In genomic region chr1:51480386-51480785, GRCm38 (mm10) we compare ENCODE assay signal across 11 mouse cellular contexts. TPM values are rescaled to one million over a fixed set of nuclear protein-coding genes. Genes with fewer than 3 reads are reported as not detected.
DNase-seq lines count a peak whose midpoint lies in the region; TF ChIP-seq lines count a peak whose summit lies in the region.
"Had no signal": no experiment of that assay in that cellular context is flagged by ENCODE, and none has a peak within 500 bp of the region (broad histone marks: within the 10 kb centered on the region; RNA-seq: fewer than 3 reads in every experiment).

No protein-coding gene starts in this region.

- H3K27ac ChIP-seq in testis, adult 2 months (ENCODE audit: control insufficient read depth, insufficient read depth, low read depth, low read length), result no peak overlapping the region
- peak overlapping the region; percentile 98 for H3K27ac ChIP-seq in bone marrow macrophage, adult 2 months (ENCODE audit: insufficient read depth, low read depth, low read length)
- H3K27ac ChIP-seq: forebrain, embryonic 10.5 days; hindbrain, embryonic 14.5 days; left cerebral cortex, adult 2 months; liver, embryonic 13.5 days had no signal

- DNase-seq in testis, postnatal 14 days (ENCODE audit: low spot score), result no peak
- DNase-seq in lung, postnatal 4 days, result peak; percentile 38 to 51
- peak; percentile 87 for DNase-seq in splenic B cell, adult 2 months (ENCODE audit: low read depth, low spot score)
- DNase-seq in kidney, adult 11 months, result no peak
- DNase-seq in cerebellum, postnatal 36 days, result no peak
- DNase-seq: liver, embryonic 13.5 days had no signal

- TF ChIP-seq CTCF in testis, adult 2 months (IDR thresholded peaks at IDR 0.05; ENCODE audit: control insufficient read depth, insufficient read depth, insufficient replicate concordance, low read depth, low read length), result no peak
- no peak for TF ChIP-seq CTCF in bone marrow macrophage, adult 2 months (IDR thresholded peaks at IDR 0.05; ENCODE audit: low read depth, low read length)

- no peaks in the 10 kb centered on the region for H3K27me3 ChIP-seq in testis, adult 2 months (ENCODE audit: control insufficient read depth, insufficient read depth, low read length)
- H3K27me3 ChIP-seq in splenic B cell, adult 2 months (ENCODE audit: control insufficient read depth, insufficient read depth, low read length, poor library complexity, severe bottlenecking), result no peaks in the 10 kb centered on the region
- H3K27me3 ChIP-seq: liver, embryonic 13.5 days had no signal

- no peaks in the 10 kb centered on the region for H3K36me3 ChIP-seq in testis, adult 2 months (ENCODE audit: control insufficient read depth, insufficient read depth, low read length)
- 0 out of 2 replicates have a peak, but pooled peaks cover 2% of the 10 kb centered on the region for H3K36me3 ChIP-seq in splenic B cell, adult 2 months (ENCODE audit: control insufficient read depth, insufficient read depth, low read length, poor library complexity, severe bottlenecking)
- H3K36me3 ChIP-seq: forebrain, embryonic 10.5 days; liver, embryonic 13.5 days had no signal

- H3K4me1 ChIP-seq in testis, adult 2 months (ENCODE audit: control insufficient read depth, insufficient read depth, low read length), result peaks cover 3% of the 10 kb centered on the region
- peaks cover 17% of the 10 kb centered on the region for H3K4me1 ChIP-seq in bone marrow macrophage, adult 2 months (ENCODE audit: control insufficient read depth, insufficient read depth, low read length)

- no peak for TF ChIP-seq POLR2A in testis, adult 2 months (IDR thresholded peaks at IDR 0.05; ENCODE audit: control insufficient read depth, low read depth, low read length)
- TF ChIP-seq POLR2A in bone marrow macrophage, adult 2 months (IDR thresholded peaks at IDR 0.05; ENCODE audit: borderline replicate concordance, low read depth, low read length), result no peak

- H3K4me3 ChIP-seq in testis, adult 2 months (ENCODE audit: control insufficient read depth, low read depth, low read length), result peak overlapping the region; percentile 21; the same call in 1 of the 2 replicates
- H3K4me3 ChIP-seq in bone marrow macrophage, adult 2 months (ENCODE audit: insufficient read depth, low read length), result no peak overlapping the region
- H3K4me3 ChIP-seq: forebrain, embryonic 10.5 days; left cerebral cortex, adult 2 months; liver, embryonic 13.5 days had no signal

RNA-seq across cellular contexts. Expression of gene Nabp1, which starts 2.2 kb away (rescaled TPM):
- 143 and 161 TPM in 2 replicates for polyA plus RNA-seq in testis, adult 2 months (2012; rRNA removed)
- 42.4 and 46.7 TPM in 2 replicates for polyA plus RNA-seq in bone marrow macrophage, adult 2 months (2012; ENCODE audit: insufficient read depth, insufficient read length, missing spikeins)

Comparison
In these comparisons a context has a peak if more than half of its experiments do, and no peak if none do; other contexts are left out.
1. DNase-seq: peak in lung, postnatal 4 days (2 of 2) and splenic B cell, adult 2 months (single experiment); none in testis, postnatal 14 days (single experiment), kidney, adult 11 months (single experiment) and cerebellum, postnatal 36 days (0 of 2).